Mouse (Mus musculus): ENCODE data around the gene Ankrd7.
"Not testable (repeated sequence)": the region's sequence is repeated elsewhere in the genome, so short reads cannot be mapped to it uniquely, and the experiment has no call there.

Gene Ankrd7

GRCm38 (mm10) chr6:18866018-18866417, at the start of gene Ankrd7:
Ankrd7 (plus strand) TSS chr6:18866318.
- in situ Hi-C loops (cut with MboI, MseI) = no loop called here

- in situ Hi-C loops (cut with MboI, MseI) = no loop called here
These were observed 46.8 kb upstream of the Ankrd7 start for GRCm38 (mm10) chr6:18819343-18819742.

DNA sequence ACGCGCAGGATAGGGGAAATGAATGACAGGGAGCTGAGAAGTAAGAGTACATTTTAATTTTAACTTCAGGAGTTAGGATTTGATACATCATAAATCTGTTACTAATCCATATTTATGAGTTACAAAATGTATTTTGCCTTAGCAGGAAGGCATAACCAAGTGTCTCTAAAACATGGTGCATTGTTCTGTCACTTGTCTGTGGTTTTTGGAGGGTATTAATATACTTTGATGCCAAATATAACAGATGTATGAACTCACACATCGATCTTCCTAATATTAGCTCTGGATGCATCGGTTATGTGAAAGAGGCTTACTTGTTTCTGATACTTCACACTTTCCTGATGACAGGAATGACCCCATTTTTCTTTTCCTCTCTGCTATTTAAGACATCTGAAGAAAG, 45.9 kb upstream of the Ankrd7 start:
- in situ Hi-C loops (cut with MboI, MseI) = no loop called here

- in situ Hi-C loops (cut with MboI, MseI) = no loop called here
These were observed 43.3 kb upstream of the Ankrd7 start for GRCm38 (mm10) chr6:18822812-18823211.

GRCm38 (mm10) chr6:18832958-18833357, 33.2 kb upstream of the Ankrd7 start:
- in situ Hi-C loops (cut with MboI, MseI) = no loop called here

- in situ Hi-C loops (cut with MboI, MseI) = not testable (repeated sequence)
These were observed 21.6 kb upstream of the Ankrd7 start for GRCm38 (mm10) chr6:18844529-18844928.

DNA sequence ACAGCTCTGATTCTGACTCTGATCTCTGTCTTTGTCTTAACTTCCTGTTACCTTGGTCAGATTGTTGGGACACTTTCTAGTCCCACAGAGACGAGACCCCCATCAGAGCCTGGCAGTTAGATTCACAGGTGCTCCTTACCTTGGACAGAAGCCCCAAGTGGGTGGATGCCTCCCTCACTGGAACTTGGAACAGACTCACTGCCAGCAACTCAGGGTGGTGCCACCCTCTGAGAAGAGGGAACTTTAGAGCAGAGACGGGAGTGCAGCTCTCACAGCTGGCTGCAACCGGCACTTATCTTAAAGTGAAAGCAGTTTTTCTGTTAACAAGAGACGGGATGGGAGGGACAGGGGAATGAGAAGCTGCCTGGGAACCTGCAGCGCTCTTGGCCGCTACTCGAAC, 20.5 kb upstream of the Ankrd7 start:
- in situ Hi-C loops (cut with MboI, MseI) = not testable (repeated sequence)

DNA sequence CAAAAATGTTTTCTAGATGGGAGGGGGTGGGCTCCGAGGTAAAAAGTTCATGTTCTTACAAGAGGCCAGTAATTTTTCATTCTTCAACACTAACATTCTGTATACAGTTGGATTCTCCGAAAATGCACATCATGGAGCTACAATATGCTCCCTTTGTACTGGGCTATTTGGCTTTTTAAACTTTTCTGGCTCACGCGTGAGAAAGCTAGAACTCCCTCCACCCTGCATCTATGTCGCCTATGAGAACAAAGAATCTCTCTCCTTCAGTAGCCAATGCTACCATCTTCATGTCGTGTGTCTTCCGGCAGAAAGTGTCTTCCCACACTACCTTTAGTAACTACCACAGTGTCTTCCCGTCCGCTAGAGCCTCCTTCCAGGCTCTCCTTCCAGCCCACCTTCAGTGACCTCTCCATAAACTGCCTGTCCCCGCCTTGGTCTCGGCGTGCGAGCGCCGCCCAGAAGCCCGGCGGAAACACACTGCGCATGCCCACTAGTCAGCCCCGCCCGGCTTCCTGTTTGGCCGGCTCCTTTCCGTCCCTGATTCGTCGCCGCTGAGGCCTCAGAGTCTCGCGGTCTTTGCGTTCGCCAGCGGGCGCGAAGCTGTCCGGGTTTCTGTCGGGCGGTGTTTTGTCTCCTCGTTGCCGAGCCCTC, 17.9 kb upstream of the Ankrd7 start, which contains the start of gene Lsm8:
Gene Lsm8, plus strand, starts transcription at position 529 of the 651 bp plus-strand sequence.
- in situ Hi-C loops (cut with MboI, MseI) = no loop called here

- in situ Hi-C loops (cut with MboI, MseI) = no loop called here
These were observed 17.4 kb upstream of the Ankrd7 start for GRCm38 (mm10) chr6:18848702-18849061.

DNA sequence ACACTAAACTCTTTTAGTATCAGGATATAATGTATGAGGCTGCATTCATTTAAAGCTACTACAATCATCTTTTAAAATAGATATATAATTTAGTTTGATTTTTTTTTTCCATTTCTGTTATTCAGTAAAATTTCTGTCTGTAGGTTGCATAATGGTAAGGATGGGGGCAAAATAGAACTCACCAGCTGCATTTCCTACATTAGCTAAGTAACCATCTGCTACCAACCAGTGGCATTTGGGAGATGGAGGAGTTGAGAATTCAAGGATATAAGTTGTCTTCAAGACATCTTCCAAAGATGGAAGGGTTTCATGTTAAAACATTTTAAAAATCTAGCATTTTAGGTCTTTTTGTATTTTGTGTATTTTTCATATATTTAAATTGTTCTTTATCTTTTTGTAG, 10.8 kb upstream of the Ankrd7 start:
- in situ Hi-C loops (cut with MboI, MseI) = no loop called here

DNA sequence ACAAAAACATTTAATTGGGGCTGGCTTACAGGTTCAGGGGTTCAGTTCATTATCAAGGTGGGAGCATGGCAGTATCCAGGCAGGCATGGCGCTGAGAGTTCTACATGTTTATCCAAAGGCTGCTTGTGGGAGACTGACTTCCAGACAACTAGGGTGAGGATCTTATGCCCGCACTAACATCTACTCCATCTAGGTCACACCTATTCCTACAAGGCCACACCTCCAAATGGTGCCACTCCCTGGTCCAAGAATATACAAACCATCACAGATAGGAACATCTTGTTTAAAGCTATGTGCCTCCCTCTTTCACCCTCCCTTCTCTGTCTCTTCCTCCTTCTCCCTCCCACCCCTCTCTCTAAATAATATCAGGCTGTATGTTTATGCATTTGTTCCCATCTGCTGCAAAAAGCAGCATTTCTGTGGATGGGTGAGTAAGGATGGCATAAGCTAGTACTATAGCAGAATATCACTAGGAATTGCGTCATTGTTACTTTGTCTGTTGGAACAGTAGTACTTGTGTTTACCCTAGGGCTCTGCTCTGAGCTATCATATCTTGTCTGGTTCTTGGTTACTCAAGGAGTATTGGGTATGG, 9.5 kb upstream of the Ankrd7 start:
- in situ Hi-C loops (cut with MboI, MseI) = no loop called here

- in situ Hi-C loops (cut with MboI, MseI) = no loop called here
These were observed 22.9 kb downstream of the Ankrd7 start for GRCm38 (mm10) chr6:18889030-18889429.

DNA sequence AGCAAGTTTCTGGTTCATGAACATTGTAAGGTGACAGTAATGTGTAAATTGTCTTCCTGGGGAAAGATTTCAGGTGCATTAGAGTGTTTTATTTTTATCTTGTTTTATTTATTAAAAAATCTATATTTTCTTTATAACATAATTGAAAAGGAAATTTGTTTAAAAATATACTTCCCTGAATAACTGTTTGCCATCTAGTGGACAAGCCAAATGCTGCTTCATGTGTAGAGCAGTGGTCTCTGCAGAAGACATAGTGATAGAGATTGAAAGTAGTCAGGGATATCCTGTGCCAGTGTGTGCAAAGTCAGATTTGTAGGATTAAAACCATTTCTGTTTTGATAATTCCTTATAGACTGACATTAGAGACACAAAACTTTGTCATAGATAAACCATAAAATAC, 28.0 kb downstream of the Ankrd7 start:
- in situ Hi-C loops (cut with MboI, MseI) = no loop called here

DNA sequence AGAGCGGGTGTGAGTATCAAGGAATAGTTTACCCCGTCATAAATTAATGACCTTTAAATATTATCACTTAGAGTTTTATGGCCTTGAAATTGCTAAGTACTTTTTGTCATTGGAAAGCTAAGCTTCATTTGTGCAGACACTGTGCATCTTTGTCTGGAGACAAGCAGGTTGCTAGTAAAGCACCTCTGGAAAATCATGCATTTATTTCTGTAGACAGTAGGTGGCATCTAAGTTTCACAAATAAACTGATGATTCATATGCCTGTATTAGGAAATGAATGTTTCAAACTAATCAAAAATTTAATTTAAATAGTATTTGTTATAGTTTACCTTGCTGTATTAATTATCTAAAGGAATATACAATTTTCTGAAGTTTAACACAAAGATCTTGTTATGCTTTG, 41.1 kb downstream of the Ankrd7 start:
- in situ Hi-C loops (cut with MboI, MseI) = no loop called here

DNA sequence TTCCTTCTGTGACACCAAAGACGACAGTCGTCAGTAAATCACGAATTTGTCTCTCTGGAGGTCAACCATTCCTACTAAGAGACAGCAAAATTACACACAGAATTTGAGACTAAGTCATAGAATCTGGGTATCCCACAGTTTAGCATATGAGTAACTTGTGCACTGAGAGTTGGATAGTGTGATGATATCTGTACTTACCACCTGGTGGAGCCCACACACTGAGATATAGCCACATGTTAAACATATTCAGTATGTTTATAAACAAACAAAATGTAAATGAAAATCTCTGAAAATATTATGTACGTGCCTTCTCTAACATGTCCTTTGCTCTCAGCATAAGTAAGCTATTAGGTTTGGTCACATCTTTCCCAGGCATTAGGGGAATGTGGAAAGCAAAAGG, 47.1 kb downstream of the Ankrd7 start:
- in situ Hi-C loops (cut with MboI, MseI) = no loop called here

GRCm38 (mm10) chr6:18916021-18916420, 49.9 kb downstream of the Ankrd7 start:
- in situ Hi-C loops (cut with MboI, MseI) = no loop called here

DNA sequence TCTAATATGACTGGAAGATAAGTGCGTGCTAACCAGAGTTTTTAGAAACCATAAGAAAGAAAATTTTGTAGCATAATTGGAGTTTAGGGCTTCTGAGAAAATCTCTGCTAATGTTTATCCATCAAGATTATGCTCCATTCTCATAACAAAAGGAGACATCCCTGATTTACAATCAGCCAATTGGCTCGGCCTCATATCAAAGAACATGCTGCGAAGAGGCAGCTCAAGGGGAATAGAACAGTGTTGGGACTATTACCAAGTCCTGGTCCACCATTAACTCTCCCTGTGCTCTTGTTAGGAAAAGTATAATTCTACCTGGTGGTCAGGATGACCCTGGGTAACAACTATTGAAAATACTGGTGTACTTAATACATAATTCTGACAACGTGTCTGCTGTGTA, 50.4 kb downstream of the Ankrd7 start:
- in situ Hi-C loops (cut with MboI, MseI) = no loop called here

All from T-helper 2 cell (primary cell).